Mouse (Mus musculus) liver, postnatal 0 days (tissue): ENCODE measurements around the gene Spsb4.

Experiments used
- CTCF ChIP-seq: sonication (generic); IDR thresholded peaks from 2 replicates; pipeline ENCODE4 v1.5.1; 2016; ENCODE audit warnings: antibody characterized with exemption, low read depth
- EP300 ChIP-seq: IDR thresholded peaks from 2 replicates; pipeline ENCODE4 v1.6.1; 2016; ENCODE audit warnings: antibody characterized with exemption, low read depth, mild to moderate bottlenecking

GRCm38 (mm10) chr9:96991118-96991517 lies 27.5 kb downstream of the Spsb4 start:
- TF ChIP-seq CTCF (no peak), EP300 (no peak)
